Mouse (Mus musculus): ENCODE data around the gene Egfem1. TPM values are rescaled to one million over a fixed set of nuclear protein-coding genes. Genes with fewer than 3 reads are reported as not detected.

Gene Egfem1
- total and polyA plus RNA-seq, 3 experiments: not detected

DNA sequence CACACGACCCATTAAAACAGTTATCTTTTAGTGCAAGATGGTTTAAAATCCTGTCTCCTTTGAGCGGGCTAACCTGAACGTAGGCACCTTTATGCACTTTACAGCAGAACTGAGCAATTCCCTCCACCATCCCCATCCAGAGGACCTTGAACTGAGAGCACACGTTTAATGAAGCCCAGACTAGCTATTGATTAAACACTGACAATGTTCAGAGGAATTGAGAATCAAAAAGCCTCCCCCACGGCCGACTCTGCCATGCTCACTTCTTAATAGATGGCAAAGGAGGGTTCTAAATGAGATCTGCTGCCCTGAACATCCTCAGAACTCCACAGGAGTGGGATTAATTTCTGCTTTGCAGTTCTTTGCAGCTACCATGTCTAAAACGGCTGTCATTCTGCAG lies 520.3 kb downstream of the Egfem1 start:
- H3K4me2 ChIP-seq (ENCODE audit: insufficient read depth, low read depth, poor library complexity, severe bottlenecking): no peak overlapping the region
- no peak overlapping the region for H3K9ac ChIP-seq (ENCODE audit: insufficient read depth, low read depth)
- H3K27me3 ChIP-seq (replicated peaks): no peaks in the 10 kb centered on the region
- H3K4me3 ChIP-seq (replicated peaks in 1 of 3; ENCODE audit: low read depth in 2 of 3, low read length in 2 of 3, poor library complexity in 1 of 3): no peak overlapping the region
- no peaks in the 10 kb centered on the region for H3K36me3 ChIP-seq (replicated peaks in 1 of 2; ENCODE audit: control insufficient read depth in 1 of 2, insufficient read depth in 1 of 2, low read length in 1 of 2)
- dilution Hi-C loops (cut with MboI; ENCODE audit: extremely low pct_ligation_motif_present, extremely low pct_unique_long_range_greater_than_20kb, low sequenced_read_pairs) (no loop called here), in situ Hi-C loops (cut with MboI; ENCODE audit: low pct_ligation_motif_present, low pct_unique_long_range_greater_than_20kb, low sequenced_read_pairs) (no loop called here)
- DNase-seq (ENCODE audit: extremely low read depth): no peak
- no peak for TF ChIP-seq UBTF (IDR thresholded peaks at IDR 0.05; ENCODE audit: low read depth, low read length)
- TF ChIP-seq ETS1 (conservative IDR thresholded peaks at IDR 0.05; ENCODE audit: low read depth, low read length): no peak
- no peak for TF ChIP-seq E2F4 (IDR thresholded peaks at IDR 0.05; ENCODE audit: insufficient replicate concordance, low read depth, low read length)
- no peaks in the 10 kb centered on the region for H3K79me2 ChIP-seq (replicated peaks; ENCODE audit: control insufficient read depth, extremely low read depth, insufficient read depth, poor library complexity, severe bottlenecking)
- no peak overlapping the region for H3K27ac ChIP-seq (ENCODE audit: insufficient read depth, low read depth)
- no peaks in the 10 kb centered on the region for H3K4me1 ChIP-seq (ENCODE audit: control insufficient read depth in 1 of 2, insufficient read depth in 2 of 2)
- peaks cover 30% of the 10 kb centered on the region for H3K9me3 ChIP-seq (replicated peaks; ENCODE audit: low read length)

DNA sequence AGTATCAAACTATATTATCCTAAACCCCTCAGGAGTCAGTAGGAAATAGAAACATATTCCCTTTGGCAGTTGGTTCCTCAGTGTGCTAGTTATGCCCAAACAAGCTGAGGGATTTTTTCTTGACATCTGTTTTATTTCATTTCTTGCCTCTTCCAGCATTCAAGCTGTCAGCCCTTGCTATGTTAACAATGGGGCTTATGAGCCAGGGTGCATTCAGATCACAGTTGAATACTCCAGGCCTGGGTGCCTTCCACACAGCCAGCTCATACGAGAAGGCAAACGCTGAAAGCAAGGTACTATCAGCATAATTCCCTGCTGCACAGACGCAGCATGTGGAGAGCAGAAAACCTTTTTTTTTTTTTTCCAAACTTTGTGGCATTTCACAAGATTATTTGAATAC lies 526.9 kb downstream of the Egfem1 start:
- H3K4me3 ChIP-seq (replicated peaks in 1 of 3; ENCODE audit: low read depth in 2 of 3, low read length in 2 of 3, poor library complexity in 1 of 3): no peak overlapping the region
- no peak overlapping the region for H3K9ac ChIP-seq (ENCODE audit: insufficient read depth, low read depth)
- TF ChIP-seq MAX (IDR thresholded peaks at IDR 0.05; ENCODE audit: low read length) (no peak), POLR2AphosphoS2 (IDR thresholded peaks at IDR 0.05; ENCODE audit: low read depth, low read length) (no peak), USF1 (IDR thresholded peaks at IDR 0.05; ENCODE audit: low read depth, low read length) (no peak), RAD21 (IDR thresholded peaks at IDR 0.05; ENCODE audit: low read depth, low read length) (no peak), PAX5 (IDR thresholded peaks at IDR 0.05; ENCODE audit: low read length) (no peak), MXI1 (IDR thresholded peaks at IDR 0.05; ENCODE audit: low read depth, low read length) (no peak), JUN (IDR thresholded peaks at IDR 0.05; ENCODE audit: insufficient read depth, low read depth, low read length) (no peak), JUND (conservative IDR thresholded peaks at IDR 0.05; ENCODE audit: low read depth, low read length) (no peak), USF2 (conservative IDR thresholded peaks at IDR 0.05; ENCODE audit: low read depth, low read length) (no peak), CHD1 (IDR thresholded peaks at IDR 0.05; ENCODE audit: low read depth, low read length) (no peak), POLR2A (IDR thresholded peaks at IDR 0.05; ENCODE audit: low read depth, low read length) (no peak), CHD2 (IDR thresholded peaks at IDR 0.05; ENCODE audit: low read length) (no peak), MAZ (IDR thresholded peaks at IDR 0.05; ENCODE audit: low read depth, low read length) (no peak), BHLHE40 (IDR thresholded peaks at IDR 0.05; ENCODE audit: low read depth, low read length) (no peak), TBP (conservative IDR thresholded peaks at IDR 0.05; ENCODE audit: low read depth, low read length) (no peak), HCFC1 (IDR thresholded peaks at IDR 0.05; ENCODE audit: low read depth, low read length) (no peak)
- no peaks in the 10 kb centered on the region for H3K4me1 ChIP-seq (ENCODE audit: control insufficient read depth in 1 of 2, insufficient read depth in 2 of 2)
- H3K79me2 ChIP-seq (replicated peaks; ENCODE audit: control insufficient read depth, extremely low read depth, insufficient read depth, poor library complexity, severe bottlenecking): no peaks in the 10 kb centered on the region
- dilution Hi-C loops (cut with MboI; ENCODE audit: extremely low pct_ligation_motif_present, extremely low pct_unique_long_range_greater_than_20kb, low sequenced_read_pairs): no loop called here
- DNase-seq (ENCODE audit: extremely low read depth): no peak
- no peaks in the 10 kb centered on the region for H3K27me3 ChIP-seq (replicated peaks)
- H3K9me3 ChIP-seq (replicated peaks; ENCODE audit: low read length): peaks cover 18% of the 10 kb centered on the region
- no peaks in the 10 kb centered on the region for H3K36me3 ChIP-seq (replicated peaks in 1 of 2; ENCODE audit: control insufficient read depth in 1 of 2, insufficient read depth in 1 of 2, low read length in 1 of 2)
- no peak overlapping the region for H3K4me2 ChIP-seq (ENCODE audit: insufficient read depth, low read depth, poor library complexity, severe bottlenecking)
- in situ Hi-C loops (cut with MboI; ENCODE audit: low pct_ligation_motif_present, low pct_unique_long_range_greater_than_20kb, low sequenced_read_pairs): no loop called here
- H3K27ac ChIP-seq (ENCODE audit: insufficient read depth, low read depth): no peak overlapping the region
